Mouse (Mus musculus) MEL (cell line): ENCODE measurements around the gene Mmp28. TPM values are rescaled to one million over a fixed set of nuclear protein-coding genes. Genes with fewer than 3 reads are reported as not detected.

Source experiments
- DNase-seq: peaks from one replicate; pipeline ENCODE4 v3.0.0; 2011; ENCODE audit warnings: low read depth, low spot score
- H3K27ac ChIP-seq: 2 replicates; pipeline ENCODE4 v1.5.1; 2012; ENCODE audit warnings: low read depth, mild to moderate bottlenecking, control low read depth, low read length, moderate library complexity; ENCODE audit not compliant: control insufficient read depth
- H3K27me3 ChIP-seq, 2 experiments: fragments of 150-350 bp in 1 of 2; sonication (generic) in 1 of 2; 2 replicates each; pipeline ENCODE4 v1.6.1; 2012; ENCODE audit warnings: low read length in 2 of 2, mild to moderate bottlenecking in 2 of 2, improper control_type of control experiment in 1 of 2, moderate library complexity in 1 of 2; ENCODE audit not compliant: insufficient read depth in 2 of 2, control insufficient read depth in 1 of 2
- H3K36me3 ChIP-seq, 2 experiments: 2 replicates each; pipeline ENCODE4 v1.6.1; 2012 to 2014; ENCODE audit warnings: low read length in 2 of 2, improper control_type of control experiment in 1 of 2, inconsistent platforms in 1 of 2, mild to moderate bottlenecking in 1 of 2; ENCODE audit not compliant: insufficient read depth in 2 of 2, control insufficient read depth in 1 of 2
- H3K4me1 ChIP-seq, 2 experiments: fragments of 150-350 bp in 1 of 2; sonication (generic) in 1 of 2; 2 replicates each; pipeline ENCODE4 v1.6.1; 2012; ENCODE audit warnings: low read length in 2 of 2, improper control_type of control experiment in 1 of 2, mild to moderate bottlenecking in 1 of 2; ENCODE audit not compliant: insufficient read depth in 2 of 2, control insufficient read depth in 1 of 2
- H3K4me3 ChIP-seq, 2 experiments: fragments of 150-350 bp in 1 of 2; sonication (generic) in 1 of 2; 2 replicates each; pipeline ENCODE4 v1.5.1; 2012; ENCODE audit warnings: low read depth in 2 of 2, low read length in 2 of 2, mild to moderate bottlenecking in 2 of 2, moderate library complexity in 2 of 2, control low read depth in 1 of 2, improper control_type of control experiment in 1 of 2; ENCODE audit not compliant: control insufficient read depth in 1 of 2, insufficient read depth in 1 of 2
- H3K79me2 ChIP-seq: 2 replicates; pipeline ENCODE4 v1.6.1; 2012; ENCODE audit warnings: mild to moderate bottlenecking, low read length, moderate library complexity; ENCODE audit not compliant: control insufficient read depth, poor library complexity, insufficient read depth
- H3K9ac ChIP-seq: 2 replicates; pipeline ENCODE4 v1.6.1; 2012; ENCODE audit warnings: low read depth, mild to moderate bottlenecking, control low read depth, low read length, moderate library complexity; ENCODE audit not compliant: control insufficient read depth, poor library complexity, severe bottlenecking
- H3K9me3 ChIP-seq: fragments of 150-350 bp; sonication (generic); replicated peaks from 2 replicates; pipeline ENCODE4 v1.6.1; 2012; ENCODE audit warnings: mild to moderate bottlenecking, low read length, improper control_type of control experiment, moderate library complexity; ENCODE audit not compliant: insufficient read depth
- CHD2 ChIP-seq: IDR thresholded peaks from 2 replicates; pipeline ENCODE4 v1.6.1; 2011; ENCODE audit warnings: low read length, improper control_type of control experiment
- ELF1 ChIP-seq: IDR thresholded peaks from 2 replicates; pipeline ENCODE4 v1.6.1; 2014; ENCODE audit warnings: low read depth, mild to moderate bottlenecking, inconsistent platforms, low read length, improper control_type of control experiment, moderate library complexity
- ETS1 ChIP-seq: IDR thresholded peaks from 2 replicates; pipeline ENCODE4 v1.6.1; 2012; ENCODE audit warnings: low read depth, mild to moderate bottlenecking, inconsistent platforms, low read length, improper control_type of control experiment, moderate library complexity
- GATA1 ChIP-seq: IDR thresholded peaks from 2 replicates; pipeline ENCODE4 v1.6.1; 2011; ENCODE audit warnings: low read depth, low read length, improper control_type of control experiment
- MAFK ChIP-seq: IDR thresholded peaks from 2 replicates; pipeline ENCODE4 v1.6.1; 2011; ENCODE audit warnings: low read depth, mild to moderate bottlenecking, low read length, improper control_type of control experiment, borderline replicate concordance
- MAZ ChIP-seq: IDR thresholded peaks from 2 replicates; pipeline ENCODE4 v1.6.1; 2012; ENCODE audit warnings: low read depth, mild to moderate bottlenecking, inconsistent platforms, low read length, improper control_type of control experiment
- NRF1 ChIP-seq: IDR thresholded peaks from 2 replicates; pipeline ENCODE4 v1.6.1; 2014; ENCODE audit warnings: low read depth, mild to moderate bottlenecking, inconsistent platforms, low read length, improper control_type of control experiment, moderate library complexity; ENCODE audit not compliant: poor library complexity, insufficient read depth, severe bottlenecking
- RAD21 ChIP-seq: IDR thresholded peaks from 2 replicates; pipeline ENCODE4 v1.6.1; 2011; ENCODE audit warnings: mild to moderate bottlenecking, low read depth, low read length, improper control_type of control experiment
- USF1 ChIP-seq: IDR thresholded peaks from 2 replicates; pipeline ENCODE4 v1.6.1; 2014; ENCODE audit warnings: low read depth, mild to moderate bottlenecking, inconsistent platforms, low read length, improper control_type of control experiment, moderate library complexity
- ZKSCAN1 ChIP-seq: IDR thresholded peaks from 2 replicates; pipeline ENCODE4 v1.6.1; 2012; ENCODE audit warnings: low read depth, mild to moderate bottlenecking, inconsistent platforms, low read length, improper control_type of control experiment, moderate library complexity
- ZMIZ1 ChIP-seq: IDR thresholded peaks from 2 replicates; pipeline ENCODE4 v1.6.1; 2012; ENCODE audit warnings: low read depth, mild to moderate bottlenecking, inconsistent platforms, low read length, improper control_type of control experiment, moderate library complexity
- polyA plus RNA-seq, 2 experiments: library from polyadenylated mRNA; stranded (reverse) in 1 of 2; unstranded in 1 of 2; fragments of >175 nt in 1 of 2; fragments of >200 nt in 1 of 2; gene quantifications; 2 replicates each; pipeline versions ENCODE4 v1.2.1 to v1.2.4; 2012; ENCODE audit warnings: low replicate concordance in 2 of 2, low read depth in 1 of 2; ENCODE audit not compliant: insufficient read length in 2 of 2, insufficient read depth in 1 of 2, missing spikeins in 1 of 2
- total RNA-seq: library from RNA; depleted of rRNA; stranded (reverse); fragments of 300-350 nt; gene quantifications from 2 replicates; pipeline ENCODE4 v1.2.3, GENCODE M21; 2012

The Mmp28 gene
- total and polyA plus RNA-seq, 3 experiments, result 0.03 TPM; not detected in 2

DNA sequence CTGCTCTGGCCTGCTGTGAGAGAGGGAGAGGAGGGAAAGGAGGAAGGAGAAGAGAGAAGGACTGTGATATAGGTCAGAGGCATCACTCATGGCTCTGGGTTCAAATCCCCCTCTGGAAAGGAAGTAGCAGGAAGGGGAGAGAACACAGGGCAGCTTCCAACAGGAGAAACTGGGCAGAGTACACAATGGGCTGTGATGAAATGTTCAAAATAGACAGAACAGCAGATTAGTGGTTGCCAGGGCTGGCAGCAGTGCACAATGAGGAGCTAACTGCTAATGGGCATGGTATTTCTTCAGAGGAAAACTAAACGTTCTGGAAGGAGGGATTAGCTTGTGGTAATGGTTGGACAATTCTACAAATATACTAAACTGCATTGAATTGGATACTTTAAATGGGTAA lies 12.3 kb downstream of the Mmp28 start:
- no peak overlapping the region for H3K9ac ChIP-seq
- H3K79me2 ChIP-seq, result no peaks in the 10 kb centered on the region
- no peaks in the 10 kb centered on the region for H3K9me3 ChIP-seq
- TF ChIP-seq MAFK, result no peak
- TF ChIP-seq ZKSCAN1, result no peak
- TF ChIP-seq RAD21, result no peak
- no peak for DNase-seq
- peaks cover 4 to 23% of the 10 kb centered on the region in 2 experiments for H3K27me3 ChIP-seq
- H3K4me3 ChIP-seq, result no peak overlapping the region
- H3K36me3 ChIP-seq, result no peaks in the 10 kb centered on the region
- no peaks in the 10 kb centered on the region for H3K4me1 ChIP-seq
- no peak overlapping the region for H3K27ac ChIP-seq

DNA sequence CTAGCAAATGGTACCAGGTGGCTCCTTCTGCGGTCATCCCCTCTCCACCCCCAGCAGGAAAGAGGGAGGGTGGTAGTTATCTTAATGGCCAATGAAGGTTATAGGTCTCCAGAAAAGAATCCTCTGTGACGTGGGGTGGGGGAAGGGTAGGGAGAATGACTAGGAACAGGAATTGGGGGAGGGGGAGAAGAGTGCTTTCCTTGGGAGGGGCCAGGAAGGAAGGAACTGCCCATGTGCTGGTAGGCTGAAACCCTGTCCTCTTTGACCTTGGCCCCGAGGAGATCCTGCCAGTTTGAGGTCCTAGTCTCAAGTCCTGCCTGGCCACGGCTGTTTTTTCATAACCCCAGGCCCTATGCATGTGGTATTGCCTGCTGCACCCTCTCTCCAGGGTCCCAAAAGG lies 13.6 kb downstream of the Mmp28 start:
- TF ChIP-seq ELF1, result no peak
- Histone ChIP-seq H3K79me2 (no peaks in the 10 kb centered on the region), H3K27me3 (peaks cover 2 to 19% of the 10 kb centered on the region in 2 experiments; a peak in 3 of 4 replicates), H3K36me3 (no peaks in the 10 kb centered on the region), H3K4me1 (no peaks in the 10 kb centered on the region), H3K4me3 (no peak overlapping the region), H3K9me3 (no peaks in the 10 kb centered on the region), H3K27ac (no peak overlapping the region), H3K9ac (no peak overlapping the region)
- DNase-seq, result no peak

DNA sequence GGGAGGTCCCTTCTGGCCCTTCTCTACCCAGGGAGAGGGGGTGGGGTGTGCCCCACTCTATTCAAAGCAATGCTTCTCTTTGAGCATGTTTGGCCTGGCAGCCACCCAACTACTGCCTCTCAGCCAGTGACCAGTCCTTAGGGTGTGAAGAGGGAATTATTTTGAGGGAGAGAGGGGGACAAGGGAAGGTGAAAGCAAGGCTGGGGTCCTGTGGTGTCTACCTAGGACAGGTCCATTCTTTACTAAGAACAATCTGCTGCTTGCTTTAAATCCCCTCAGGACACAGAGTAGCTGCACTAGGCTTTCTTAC lies 14.0 kb downstream of the Mmp28 start:
- Histone ChIP-seq H3K4me3 (no peak overlapping the region), H3K36me3 (no peaks in the 10 kb centered on the region), H3K9ac (no peak overlapping the region), H3K79me2 (no peaks in the 10 kb centered on the region), H3K27ac (no peak overlapping the region), H3K9me3 (no peaks in the 10 kb centered on the region)
- DNase-seq, result no peak
- TF ChIP-seq ZMIZ1, result no peak
- TF ChIP-seq NRF1, result no peak
- TF ChIP-seq CHD2, result no peak
- no peak for TF ChIP-seq GATA1
- TF ChIP-seq MAZ, result no peak
- TF ChIP-seq USF1, result no peak
- TF ChIP-seq ETS1, result no peak
- TF ChIP-seq, all 39 proteins: peak for 0
- Histone ChIP-seq H3K27me3 (peaks cover 2 to 18% of the 10 kb centered on the region in 2 experiments; a peak in 3 of 4 replicates), H3K4me1 (no peaks in the 10 kb centered on the region)
